11 mouse cellular contexts compared by ENCODE assay signal in genomic region chr10:120635194-120635593, GRCm38 (mm10).
"Had no signal": no experiment of that assay in that cellular context is flagged by ENCODE, and none has a peak within 500 bp of the region (broad histone marks: within the 10 kb centered on the region; RNA-seq: fewer than 3 reads in every experiment).

No protein-coding gene starts in this region.

- H3K4me3 ChIP-seq: kidney, embryonic 15.5 days; layer of hippocampus, adult 2 months; left cerebral cortex, adult 2 months; megakaryocyte, embryonic 14.5 days; midbrain, embryonic 10.5 days; midbrain, embryonic 13.5 days had no signal

- H3K27ac ChIP-seq: kidney, embryonic 15.5 days; layer of hippocampus, adult 2 months; left cerebral cortex, adult 2 months; liver, embryonic 14.5 days; midbrain, embryonic 10.5 days; midbrain, embryonic 13.5 days had no signal

- DNase-seq: liver, postnatal 0 days; thymus, adult 2 months; thymus, postnatal 14 days; thymus, postnatal 4 days had no signal

- H3K36me3 ChIP-seq: kidney, embryonic 15.5 days; midbrain, embryonic 10.5 days; midbrain, embryonic 13.5 days had no signal
